Mouse (Mus musculus) lung, embryonic 15.5 days (tissue): ENCODE measurements around the gene Plin5. TPM values are rescaled to one million over a fixed set of nuclear protein-coding genes. Genes with fewer than 3 reads are reported as not detected.
"Not testable (repeated sequence)": the region's sequence is repeated elsewhere in the genome, so short reads cannot be mapped to it uniquely, and the experiment has no call there.

ENCODE experiments used
- ATAC-seq: fragments of 200-750 bp; cut with Nextera tagmentation; 2 replicates; pipeline ENCODE4 v1.8.0; 2017; ENCODE audit warnings: moderate number of reproducible peaks, borderline replicate concordance; ENCODE audit not compliant: low FRiP score, low TSS enrichment; ENCODE audit errors: extremely low read depth
- H3K27ac ChIP-seq: fragments of 300-500 bp; sonication (generic); 2 replicates; pipeline ENCODE4 v1.5.1; 2015; ENCODE audit warnings: moderate library complexity, mild to moderate bottlenecking, inconsistent platforms
- H3K27me3 ChIP-seq: fragments of 300-500 bp; sonication (generic); 2 replicates; pipeline ENCODE4 v1.6.1; 2015; ENCODE audit warnings: inconsistent platforms
- H3K36me3 ChIP-seq: fragments of 300-500 bp; sonication (generic); 2 replicates; pipeline ENCODE4 v1.6.1; 2015; ENCODE audit warnings: inconsistent platforms
- H3K4me1 ChIP-seq: fragments of 300-500 bp; sonication (generic); 2 replicates; pipeline ENCODE4 v1.6.1; 2015; ENCODE audit warnings: inconsistent platforms
- H3K4me2 ChIP-seq: fragments of 300-500 bp; sonication (generic); 2 replicates; pipeline ENCODE4 v1.6.1; 2015; ENCODE audit warnings: inconsistent platforms, mild to moderate bottlenecking, moderate library complexity
- H3K4me3 ChIP-seq: fragments of 300-500 bp; sonication (generic); 2 replicates; pipeline ENCODE4 v1.5.1; 2015; ENCODE audit warnings: mild to moderate bottlenecking, inconsistent platforms
- H3K9ac ChIP-seq: fragments of 300-500 bp; sonication (generic); 2 replicates; pipeline ENCODE4 v1.6.1; 2015; ENCODE audit warnings: inconsistent platforms
- H3K9me3 ChIP-seq: fragments of 300-500 bp; sonication (generic); 2 replicates; pipeline ENCODE4 v1.6.1; 2016; ENCODE audit warnings: inconsistent platforms
- WGBS: fragments of 180-500 bp; shearing (Covaris S2); methylation state at CpG from one replicate; pipeline ENCODE4 v1.1.7; 2015; 5-methylcytosine and 5-hydroxymethylcytosine counted together
- polyA plus RNA-seq: library from polyadenylated mRNA; unstranded; fragments of >200 nt; fragmentation: Nextera tagmentation; extraction: Ambion mirVana; gene quantifications from 2 replicates; pipeline ENCODE4 v1.2.1, GENCODE M21; 2015

Gene Plin5
- polyA plus RNA-seq, 1 experiment from 2014 or later, result 0.95 TPM

- WGBS, result under 1% methylated on average over 61 of the region's 61 CpGs
- peak within 1 kb of the TSS; percentile 92 for H3K4me3 ChIP-seq
- no peaks in the 10 kb centered on the region for H3K27me3 ChIP-seq
- peak; percentile 94 for ATAC-seq
- H3K4me1 ChIP-seq, result peaks cover 28% of the 10 kb centered on the region
- peak within 1 kb of the TSS; percentile 93 for H3K9ac ChIP-seq
- H3K36me3 ChIP-seq, result peaks cover 12% of the 10 kb centered on the region; the same call in 1 of the 2 replicates
- H3K27ac ChIP-seq, result peak within 1 kb of the TSS; percentile 62
- H3K9me3 ChIP-seq, result no peaks in the 10 kb centered on the region
- H3K4me2 ChIP-seq, result peak within 1 kb of the TSS; percentile 92
Observed at GRCm38 (mm10) chr17:56078880-56079795, 38.3 kb downstream of the Plin5 start, which contains the start of gene Hdgfl2. Gene Hdgfl2, plus strand, starts transcription at chr17:56079634.

- H3K9me3 ChIP-seq, H3K27me3 ChIP-seq, H3K9ac ChIP-seq, ATAC-seq: not testable (repeated sequence)
- Histone ChIP-seq H3K4me1 (peaks cover 36% of the 10 kb centered on the region), H3K36me3 (peaks cover 12% of the 10 kb centered on the region; the same call in 1 of the 2 replicates), H3K4me3 (peak overlapping the region; percentile 92), H3K27ac (peak overlapping the region; percentile 51; the same call in 1 of the 2 replicates), H3K4me2 (peak overlapping the region; percentile 92)
- WGBS, result 68% methylated on average over 9 of the region's 9 CpGs
Observed at GRCm38 (mm10) chr17:56078361-56078760, 39.0 kb downstream of the Plin5 start.

- Histone ChIP-seq H3K27ac (no peak overlapping the region), H3K4me2 (no peak overlapping the region), H3K4me3 (no peak overlapping the region), H3K36me3 (peaks cover 12% of the 10 kb centered on the region), H3K4me1 (peaks cover 36% of the 10 kb centered on the region), H3K9ac (no peak overlapping the region), H3K27me3 (no peaks in the 10 kb centered on the region), H3K9me3 (no peaks in the 10 kb centered on the region)
- WGBS, result 83% methylated on average over 5 of the region's 5 CpGs
- no peak for ATAC-seq
Observed at GRCm38 (mm10) chr17:56077523-56077922, 39.9 kb downstream of the Plin5 start.

GRCm38 (mm10) chr17:56074827-56075208 lies 42.6 kb downstream of the Plin5 start, which contains the start of gene Ubxn6:
Gene Ubxn6, minus strand, starts transcription at chr17:56075028.
- peak within 1 kb of the TSS; percentile 98 for H3K27ac ChIP-seq
- peaks cover 16% of the 10 kb centered on the region for H3K4me1 ChIP-seq
- peaks cover 32% of the 10 kb centered on the region for H3K36me3 ChIP-seq
- H3K9me3 ChIP-seq, result no peaks in the 10 kb centered on the region
- peak; percentile 44 for ATAC-seq
- peak within 1 kb of the TSS; percentile 82 for H3K4me3 ChIP-seq
- 1% methylated on average over 35 of the region's 35 CpGs for WGBS
- peak within 1 kb of the TSS; percentile 70 for H3K9ac ChIP-seq
- no peaks in the 10 kb centered on the region for H3K27me3 ChIP-seq
- peak within 1 kb of the TSS; percentile 74 for H3K4me2 ChIP-seq

- Histone ChIP-seq H3K4me2 (peak overlapping the region; percentile 74), H3K4me1 (peaks cover 16% of the 10 kb centered on the region), H3K36me3 (peaks cover 37% of the 10 kb centered on the region), H3K9me3 (no peaks in the 10 kb centered on the region), H3K27ac (peak overlapping the region; percentile 98), H3K9ac (peak overlapping the region; percentile 70), H3K27me3 (no peaks in the 10 kb centered on the region), H3K4me3 (peak overlapping the region; percentile 82)
- 7% methylated on average over 22 of the region's 22 CpGs for WGBS
- peak; percentile 37 for ATAC-seq
Observed at GRCm38 (mm10) chr17:56074097-56074826, 43.1 kb downstream of the Plin5 start.

- Histone ChIP-seq H3K4me2 (no peak overlapping the region), H3K9me3 (no peaks in the 10 kb centered on the region), H3K27me3 (no peaks in the 10 kb centered on the region), H3K9ac (no peak overlapping the region), H3K4me3 (no peak overlapping the region), H3K4me1 (peaks cover 16% of the 10 kb centered on the region), H3K36me3 (peaks cover 58% of the 10 kb centered on the region), H3K27ac (no peak overlapping the region)
- no peak for ATAC-seq
- 92% methylated on average over 5 of the region's 5 CpGs for WGBS
Observed at GRCm38 (mm10) chr17:56072243-56072642, 45.2 kb downstream of the Plin5 start.

GRCm38 (mm10) chr17:56071126-56071525 lies 46.3 kb downstream of the Plin5 start:
- peaks cover 67% of the 10 kb centered on the region for H3K36me3 ChIP-seq
- peaks cover 16% of the 10 kb centered on the region for H3K4me1 ChIP-seq
- no peaks in the 10 kb centered on the region for H3K9me3 ChIP-seq
- H3K27ac ChIP-seq, result no peak overlapping the region
- no peak overlapping the region for H3K9ac ChIP-seq
- no peak for ATAC-seq
- no peak overlapping the region for H3K4me3 ChIP-seq
- H3K27me3 ChIP-seq, result no peaks in the 10 kb centered on the region
- H3K4me2 ChIP-seq, result no peak overlapping the region

GRCm38 (mm10) chr17:56069066-56069465 lies 48.3 kb downstream of the Plin5 start:
- H3K27me3 ChIP-seq, result no peaks in the 10 kb centered on the region
- peaks cover 88% of the 10 kb centered on the region for H3K36me3 ChIP-seq
- no peak overlapping the region for H3K4me2 ChIP-seq
- no peaks in the 10 kb centered on the region for H3K9me3 ChIP-seq
- H3K4me1 ChIP-seq, result peaks cover 7% of the 10 kb centered on the region
- no peak overlapping the region for H3K4me3 ChIP-seq
- WGBS, result 94% methylated on average over 14 of the region's 14 CpGs
- no peak overlapping the region for H3K27ac ChIP-seq
- no peak for ATAC-seq
- H3K9ac ChIP-seq, result no peak overlapping the region

- Histone ChIP-seq H3K27me3 (no peaks in the 10 kb centered on the region), H3K4me1 (no peaks in the 10 kb centered on the region), H3K36me3 (peaks cover 99% of the 10 kb centered on the region), H3K9ac (no peak overlapping the region), H3K27ac (no peak overlapping the region), H3K4me3 (no peak overlapping the region), H3K4me2 (no peak overlapping the region), H3K9me3 (no peaks in the 10 kb centered on the region)
- no peak for ATAC-seq
Observed at GRCm38 (mm10) chr17:56066451-56066850, 50.9 kb downstream of the Plin5 start.

- not testable (repeated sequence) for H3K4me1 ChIP-seq, H3K9ac ChIP-seq, H3K9me3 ChIP-seq, H3K4me3 ChIP-seq, H3K27me3 ChIP-seq, H3K27ac ChIP-seq, ATAC-seq, H3K4me2 ChIP-seq
- 69% methylated on average over 6 of the region's 6 CpGs for WGBS
- H3K36me3 ChIP-seq, result peaks cover 98% of the 10 kb centered on the region
Observed at GRCm38 (mm10) chr17:56065715-56066114, 51.7 kb downstream of the Plin5 start.

GRCm38 (mm10) chr17:56062081-56062480 lies 55.3 kb downstream of the Plin5 start:
- no peak for ATAC-seq

More at GRCm38 (mm10) chr17:56062081-56062480, 55.3 kb downstream of the Plin5 start:
- H3K4me3 ChIP-seq, result no peak overlapping the region
- H3K27me3 ChIP-seq, result no peaks in the 10 kb centered on the region
- H3K9me3 ChIP-seq, result no peaks in the 10 kb centered on the region
- 89% methylated on average over 7 of the region's 7 CpGs for WGBS
- no peaks in the 10 kb centered on the region for H3K4me1 ChIP-seq
- H3K9ac ChIP-seq, result no peak overlapping the region
- H3K4me2 ChIP-seq, result no peak overlapping the region
- H3K36me3 ChIP-seq, result peaks cover 94% of the 10 kb centered on the region
- H3K27ac ChIP-seq, result no peak overlapping the region
